Mouse (Mus musculus) lung, embryonic 16.5 days (tissue): Measurements from ENCODE around the gene Stpg1. TPM values are rescaled to one million over a fixed set of nuclear protein-coding genes. Genes with fewer than 3 reads are reported as not detected.

Source experiments
- ATAC-seq: fragments of 200-750 bp; cut with Nextera tagmentation; 2 replicates; pipeline ENCODE4 v1.8.0; 2017; ENCODE audit warnings: low read depth, mild to moderate bottlenecking, moderate library complexity
- H3K27ac ChIP-seq: fragments of 300-500 bp; sonication (generic); 2 replicates; pipeline ENCODE4 v1.5.1; 2014; ENCODE audit warnings: mild to moderate bottlenecking, control low read depth, low read length
- H3K27me3 ChIP-seq: fragments of 300-500 bp; sonication (generic); 2 replicates; pipeline ENCODE4 v1.6.1; 2014; ENCODE audit warnings: low read depth, low read length, mixed read lengths; ENCODE audit not compliant: control insufficient read depth, insufficient read depth
- H3K36me3 ChIP-seq: fragments of 300-500 bp; sonication (generic); 2 replicates; pipeline ENCODE4 v1.6.1; 2014; ENCODE audit warnings: low read length; ENCODE audit not compliant: control insufficient read depth, insufficient read depth
- H3K4me1 ChIP-seq: fragments of 300-500 bp; sonication (generic); replicated peaks from 2 replicates; pipeline ENCODE4 v1.6.1; 2014; ENCODE audit warnings: low read length, mixed read lengths; ENCODE audit not compliant: control insufficient read depth, insufficient read depth
- H3K4me2 ChIP-seq: fragments of 300-500 bp; sonication (generic); 2 replicates; pipeline ENCODE4 v1.6.1; 2014; ENCODE audit warnings: low read depth, low read length, control low read depth
- H3K4me3 ChIP-seq: fragments of 300-500 bp; sonication (generic); 2 replicates; pipeline ENCODE4 v1.5.1; 2014; ENCODE audit warnings: mild to moderate bottlenecking, low read length, control low read depth
- H3K9ac ChIP-seq: fragments of 300-500 bp; sonication (generic); 2 replicates; pipeline ENCODE4 v1.6.1; 2014; ENCODE audit warnings: low read length, control low read depth
- H3K9me3 ChIP-seq: fragments of 300-500 bp; sonication (generic); 2 replicates; pipeline ENCODE4 v1.6.1; 2016; ENCODE audit warnings: low read length; ENCODE audit not compliant: control insufficient read depth
- WGBS: fragments of 180-500 bp; shearing (Covaris S2); extraction: QIAGEN DNeasy Blood & Tissue Kit; methylation state at CpG from one replicate; pipeline ENCODE4 v1.1.7; 2014; 5-methylcytosine and 5-hydroxymethylcytosine counted together
- polyA plus RNA-seq: library from polyadenylated mRNA; unstranded; fragments of >200 nt; fragmentation: Nextera tagmentation; extraction: Ambion mirVana; gene quantifications from 2 replicates; pipeline ENCODE4 v1.2.1, GENCODE M21; 2015

Gene Stpg1
- polyA plus RNA-seq: 0.77 and 1.4 TPM in 2 replicates

DNA sequence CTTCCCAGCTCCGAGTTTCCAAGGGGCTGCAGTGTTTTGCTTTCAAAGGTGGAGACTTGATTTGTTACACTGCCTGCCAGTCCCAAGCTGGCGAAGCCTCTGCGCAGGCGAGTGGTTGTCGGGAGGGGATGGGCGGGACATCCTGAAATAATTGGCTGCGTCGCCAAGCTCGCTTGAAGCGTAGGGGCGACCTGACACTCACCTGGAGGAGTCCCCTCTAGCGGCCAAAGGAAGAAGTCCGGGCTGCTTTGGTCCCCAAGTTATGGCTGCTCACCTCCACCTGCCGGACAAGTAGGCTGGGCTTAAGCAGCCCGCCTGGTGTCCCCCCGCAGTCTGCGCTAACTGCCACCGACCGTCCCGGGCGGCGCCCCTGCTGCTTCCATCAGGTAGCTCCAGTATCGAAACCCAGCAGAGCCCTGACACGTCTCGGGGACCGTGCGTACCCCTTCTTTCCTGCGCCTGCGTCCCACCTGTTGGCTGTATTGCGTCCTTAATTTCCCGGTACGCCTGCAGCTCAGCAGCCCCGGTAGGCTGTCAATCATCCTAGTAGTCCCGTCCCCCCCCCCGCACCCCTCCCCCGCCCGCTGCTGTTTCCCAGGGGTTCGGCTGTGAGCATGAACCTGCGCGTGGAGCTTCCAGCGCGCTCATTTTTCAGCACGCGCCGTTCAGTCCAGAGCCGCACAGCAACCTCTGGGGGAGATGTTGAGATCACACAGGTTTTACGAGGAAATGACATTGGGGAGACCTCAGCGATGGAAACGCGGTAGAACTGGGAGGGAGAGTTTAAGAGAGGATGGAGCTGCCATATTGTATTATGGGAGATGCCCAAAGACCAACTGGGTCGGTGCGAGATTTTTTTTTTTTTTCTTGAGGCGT, at the start of gene Stpg1, which contains the start of gene Nipal3:
Gene Stpg1 (plus strand): TSS at position 270 of the 876 bp plus-strand sequence.
Gene Nipal3 (minus strand): TSS at position 518 of the 876 bp plus-strand sequence.
- WGBS: under 1% methylated on average over 53 of the region's 53 CpGs

DNA sequence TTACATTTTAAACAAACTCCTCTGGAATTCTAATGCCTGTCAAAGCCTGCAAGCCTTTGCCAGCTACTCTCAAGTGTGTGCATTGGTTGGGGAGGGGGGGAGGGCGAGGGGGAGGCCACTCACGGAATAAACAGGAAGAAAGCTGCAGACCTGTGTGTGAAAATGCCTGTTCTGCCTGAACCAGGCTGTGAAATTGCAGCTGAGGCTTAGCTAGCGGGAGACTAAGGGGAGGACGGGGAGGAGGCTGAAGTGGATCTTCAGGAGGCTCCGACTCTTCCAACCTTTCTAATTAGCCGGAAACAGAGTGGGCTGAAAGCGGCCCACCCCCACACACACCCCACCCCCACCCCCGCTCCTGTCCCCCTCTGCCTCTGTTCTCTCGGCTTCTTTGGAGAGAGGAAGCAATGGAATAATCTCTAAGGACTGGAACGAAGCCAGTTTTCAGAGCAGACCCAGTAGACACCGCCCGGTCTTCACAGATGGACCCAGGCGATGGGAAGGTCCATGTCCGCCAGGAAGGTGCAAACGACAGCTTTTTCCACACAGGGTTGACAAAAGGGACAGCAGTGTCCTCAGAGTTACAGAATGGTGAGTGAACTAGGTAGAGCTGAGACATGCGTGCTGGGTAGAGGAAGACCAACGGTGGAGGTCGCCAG, 43.1 kb upstream of the Stpg1 start:
- H3K4me3 ChIP-seq: peak overlapping the region; percentile 11; the same call in 1 of the 2 replicates
- H3K27me3 ChIP-seq: no peaks in the 10 kb centered on the region
- H3K4me2 ChIP-seq: peak overlapping the region; percentile 47
- 19% methylated on average over 18 of the region's 18 CpGs for WGBS
- H3K9me3 ChIP-seq: no peaks in the 10 kb centered on the region
- H3K4me1 ChIP-seq: peaks cover 23% of the 10 kb centered on the region
- peak overlapping the region; percentile 1 for H3K9ac ChIP-seq
- ATAC-seq: peak; percentile 73
- peak overlapping the region; percentile 71 for H3K27ac ChIP-seq
- no peaks in the 10 kb centered on the region for H3K36me3 ChIP-seq

More for the DNA sequence above, at the start of gene Stpg1, which contains the start of gene Nipal3:
- Histone ChIP-seq H3K4me1 (peaks cover 11% of the 10 kb centered on the region), H3K4me3 (peak within 1 kb of the TSS; percentile 74), H3K9ac (peak within 1 kb of the TSS; percentile 75), H3K27me3 (no peaks in the 10 kb centered on the region), H3K9me3 (no peaks in the 10 kb centered on the region), H3K4me2 (peak within 1 kb of the TSS; percentile 88), H3K27ac (peak within 1 kb of the TSS; percentile 89), H3K36me3 (no peaks in the 10 kb centered on the region; the same call in 1 of the 2 replicates)
- peak; percentile 95 for ATAC-seq

DNA sequence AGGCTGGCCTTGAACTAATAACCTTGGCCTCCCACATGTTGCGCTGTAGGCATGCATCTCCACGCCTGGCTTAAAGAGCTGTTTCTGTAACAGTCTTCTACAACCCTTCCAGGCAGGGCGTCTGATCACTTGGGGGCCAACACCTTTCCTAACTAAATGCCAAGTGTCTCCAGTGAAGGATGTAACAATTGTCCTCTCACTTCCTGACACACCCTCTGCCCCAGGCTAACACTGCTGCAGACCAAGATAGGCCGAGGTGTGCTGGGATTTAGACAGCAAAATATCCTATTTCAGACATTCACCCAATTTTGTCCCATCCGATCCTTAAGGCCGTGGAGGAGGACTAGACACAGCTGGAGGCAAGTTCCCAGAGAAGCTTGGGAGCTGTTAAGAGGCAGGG, 41.4 kb upstream of the Stpg1 start:
- H3K27ac ChIP-seq: peak overlapping the region; percentile 41
- H3K4me3 ChIP-seq: no peak overlapping the region
- H3K9ac ChIP-seq: no peak overlapping the region
- H3K27me3 ChIP-seq: no peaks in the 10 kb centered on the region
- 46% methylated on average over 6 of the region's 6 CpGs for WGBS
- ATAC-seq: no peak
- peaks cover 23% of the 10 kb centered on the region for H3K4me1 ChIP-seq
- no peak overlapping the region for H3K4me2 ChIP-seq
- no peaks in the 10 kb centered on the region for H3K9me3 ChIP-seq
- H3K36me3 ChIP-seq: no peaks in the 10 kb centered on the region

DNA sequence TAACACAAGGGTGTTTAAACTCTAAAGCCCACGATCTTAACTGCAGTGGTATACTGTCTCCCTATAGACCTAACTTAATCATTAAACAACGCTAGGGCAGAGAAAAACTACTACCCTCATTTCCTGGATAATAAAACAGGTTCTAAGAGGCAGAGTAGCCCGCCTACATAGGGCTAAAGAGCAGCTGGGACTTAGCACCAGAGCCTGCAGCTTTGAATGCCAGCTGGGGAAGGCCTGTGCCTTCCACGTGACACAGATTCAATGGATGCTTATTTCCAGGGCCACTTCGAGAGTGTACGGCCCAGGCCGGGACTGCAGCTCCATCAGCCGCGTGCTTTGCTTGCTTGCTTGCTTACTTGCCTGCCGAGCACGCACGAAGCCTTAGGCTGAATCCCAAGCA, 41.0 kb upstream of the Stpg1 start:
- Histone ChIP-seq H3K9me3 (no peaks in the 10 kb centered on the region), H3K4me3 (no peak overlapping the region), H3K36me3 (no peaks in the 10 kb centered on the region), H3K27ac (peak overlapping the region; percentile 41), H3K9ac (0 out of 2 replicates have a peak overlapping the region, but pooled peaks have one; percentile 23), H3K27me3 (no peaks in the 10 kb centered on the region), H3K4me1 (peaks cover 23% of the 10 kb centered on the region), H3K4me2 (no peak overlapping the region)
- ATAC-seq: peak; percentile 64; the same call in 1 of the 2 replicates
- 52% methylated on average over 12 of the region's 12 CpGs for WGBS

DNA sequence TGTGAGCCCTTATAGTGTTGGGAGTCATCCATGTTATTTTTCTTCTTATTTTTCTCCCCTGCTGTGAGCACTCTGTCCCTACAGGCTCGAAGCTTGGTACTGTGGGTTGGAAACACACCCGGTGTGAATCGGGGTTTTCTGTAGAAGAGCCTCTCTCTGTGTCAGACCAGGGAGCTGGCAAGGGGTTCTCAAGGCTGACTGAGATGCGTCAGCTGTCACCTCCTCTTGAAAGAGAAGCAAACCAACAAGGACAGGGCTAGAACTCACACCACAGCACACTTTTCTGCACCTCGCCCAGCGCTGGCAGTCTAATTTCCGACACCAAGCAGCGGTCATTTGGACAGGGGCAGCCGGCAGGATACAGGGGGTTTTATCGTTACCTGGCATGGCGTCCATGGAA, 31.2 kb upstream of the Stpg1 start:
- no peak for ATAC-seq
- no peaks in the 10 kb centered on the region for H3K4me1 ChIP-seq
- H3K4me3 ChIP-seq: no peak overlapping the region
- H3K9ac ChIP-seq: no peak overlapping the region
- no peaks in the 10 kb centered on the region for H3K27me3 ChIP-seq
- 90% methylated on average over 11 of the region's 11 CpGs for WGBS
- no peaks in the 10 kb centered on the region for H3K9me3 ChIP-seq
- H3K27ac ChIP-seq: no peak overlapping the region
- no peaks in the 10 kb centered on the region for H3K36me3 ChIP-seq
- H3K4me2 ChIP-seq: no peak overlapping the region

DNA sequence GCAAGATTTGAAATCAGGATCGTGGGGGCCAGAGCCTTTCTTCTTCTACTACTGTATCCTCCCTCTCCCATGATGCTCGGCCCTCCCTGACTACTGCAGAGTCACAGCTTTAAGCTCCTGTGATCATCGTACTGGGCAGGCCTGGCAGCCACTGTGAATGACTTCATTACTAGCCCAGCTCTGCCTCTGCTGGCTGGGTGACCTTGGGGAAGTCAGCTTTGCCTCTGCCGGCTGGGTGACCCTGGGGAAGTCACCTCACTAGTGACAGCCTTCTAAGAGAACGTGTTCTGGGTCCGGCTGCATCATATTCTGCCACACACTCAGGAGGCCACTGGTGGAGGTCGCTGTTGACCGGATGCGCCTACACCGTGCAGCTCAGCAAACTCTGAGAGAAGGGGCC, 16.7 kb upstream of the Stpg1 start:
- no peaks in the 10 kb centered on the region for H3K9me3 ChIP-seq
- no peak overlapping the region for H3K4me3 ChIP-seq
- no peak overlapping the region for H3K4me2 ChIP-seq
- H3K27ac ChIP-seq: no peak overlapping the region
- no peaks in the 10 kb centered on the region for H3K4me1 ChIP-seq
- H3K36me3 ChIP-seq: no peaks in the 10 kb centered on the region
- ATAC-seq: no peak
- no peaks in the 10 kb centered on the region for H3K27me3 ChIP-seq
- 75% methylated on average over 10 of the region's 10 CpGs for WGBS
- H3K9ac ChIP-seq: no peak overlapping the region

DNA sequence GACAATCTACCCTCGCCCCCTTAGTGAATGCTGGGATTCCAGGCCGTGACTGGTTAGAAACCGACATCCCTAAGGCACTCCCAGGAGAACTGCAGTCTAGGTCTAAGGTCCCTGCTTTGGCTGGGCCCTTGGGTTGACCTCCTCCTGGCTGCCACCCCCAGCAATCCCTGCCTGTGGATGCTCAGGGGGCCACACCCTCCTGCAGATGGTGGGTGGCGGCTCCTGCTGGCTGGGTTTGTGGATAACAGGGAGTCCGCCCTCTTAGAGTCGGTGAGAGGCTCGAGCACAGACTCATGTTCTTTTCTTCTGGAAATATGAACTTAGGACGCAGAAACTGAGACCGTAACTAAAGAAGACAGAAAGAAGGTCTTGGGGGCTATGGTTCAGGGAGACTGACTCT, 14.2 kb upstream of the Stpg1 start:
- H3K36me3 ChIP-seq: no peaks in the 10 kb centered on the region
- no peaks in the 10 kb centered on the region for H3K9me3 ChIP-seq
- WGBS: 76% methylated on average over 9 of the region's 9 CpGs
- H3K4me2 ChIP-seq: no peak overlapping the region
- no peak for ATAC-seq
- H3K27ac ChIP-seq: no peak overlapping the region
- no peaks in the 10 kb centered on the region for H3K4me1 ChIP-seq
- no peak overlapping the region for H3K9ac ChIP-seq
- H3K27me3 ChIP-seq: no peaks in the 10 kb centered on the region
- no peak overlapping the region for H3K4me3 ChIP-seq

DNA sequence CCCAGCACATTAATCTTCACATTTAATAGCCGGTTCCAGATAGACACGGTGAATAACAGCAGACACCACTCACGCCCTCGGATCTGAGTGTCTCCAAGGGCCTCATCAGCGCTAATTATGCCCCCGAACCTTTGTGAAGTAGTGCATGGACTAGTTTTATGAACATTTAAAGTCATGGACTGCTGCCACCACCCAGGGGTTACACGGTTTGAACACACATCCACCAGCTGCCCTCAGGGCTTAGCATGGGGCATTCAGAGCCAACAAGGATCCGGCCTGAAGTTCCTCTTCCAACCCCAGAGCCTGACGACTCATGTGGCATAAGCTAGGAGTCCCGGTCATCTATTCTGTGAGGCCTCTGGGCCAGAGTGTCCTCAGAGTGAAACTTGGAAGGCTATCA, 9.5 kb upstream of the Stpg1 start:
- no peaks in the 10 kb centered on the region for H3K4me1 ChIP-seq
- ATAC-seq: no peak
- 60% methylated on average over 10 of the region's 10 CpGs for WGBS
- H3K4me2 ChIP-seq: no peak overlapping the region
- H3K27ac ChIP-seq: no peak overlapping the region
- no peaks in the 10 kb centered on the region for H3K27me3 ChIP-seq
- H3K4me3 ChIP-seq: no peak overlapping the region
- no peaks in the 10 kb centered on the region; the same call in none of the 2 replicates for H3K36me3 ChIP-seq
- H3K9ac ChIP-seq: no peak overlapping the region
- H3K9me3 ChIP-seq: no peaks in the 10 kb centered on the region

DNA sequence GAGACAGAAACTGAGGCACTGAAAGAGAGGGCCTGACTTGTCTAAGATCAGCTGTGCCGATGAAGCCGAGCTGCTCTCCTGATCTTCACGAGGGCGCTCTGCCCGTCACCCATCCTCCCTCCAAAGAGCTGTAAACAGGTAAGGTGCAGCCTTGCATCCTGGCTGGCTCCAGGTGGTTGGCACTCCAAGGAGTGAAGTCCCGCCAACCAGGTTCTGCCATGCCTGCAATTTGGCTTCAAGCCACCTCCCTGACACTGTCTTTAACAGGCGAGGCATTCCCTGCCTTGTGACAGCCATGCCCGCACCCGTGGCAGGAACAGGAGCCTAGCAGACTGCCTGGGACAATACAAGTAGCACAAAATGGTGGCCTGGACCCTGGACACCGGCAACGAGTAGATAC, 8.2 kb upstream of the Stpg1 start:
- Histone ChIP-seq H3K4me1 (no peaks in the 10 kb centered on the region), H3K27me3 (no peaks in the 10 kb centered on the region), H3K9me3 (no peaks in the 10 kb centered on the region), H3K4me3 (no peak overlapping the region), H3K4me2 (no peak overlapping the region), H3K9ac (no peak overlapping the region), H3K27ac (no peak overlapping the region), H3K36me3 (no peaks in the 10 kb centered on the region; the same call in none of the 2 replicates)
- WGBS: 84% methylated on average over 11 of the region's 11 CpGs
- no peak for ATAC-seq
